Mouse (Mus musculus): Measurements from ENCODE around the gene Cst12.

DNA sequence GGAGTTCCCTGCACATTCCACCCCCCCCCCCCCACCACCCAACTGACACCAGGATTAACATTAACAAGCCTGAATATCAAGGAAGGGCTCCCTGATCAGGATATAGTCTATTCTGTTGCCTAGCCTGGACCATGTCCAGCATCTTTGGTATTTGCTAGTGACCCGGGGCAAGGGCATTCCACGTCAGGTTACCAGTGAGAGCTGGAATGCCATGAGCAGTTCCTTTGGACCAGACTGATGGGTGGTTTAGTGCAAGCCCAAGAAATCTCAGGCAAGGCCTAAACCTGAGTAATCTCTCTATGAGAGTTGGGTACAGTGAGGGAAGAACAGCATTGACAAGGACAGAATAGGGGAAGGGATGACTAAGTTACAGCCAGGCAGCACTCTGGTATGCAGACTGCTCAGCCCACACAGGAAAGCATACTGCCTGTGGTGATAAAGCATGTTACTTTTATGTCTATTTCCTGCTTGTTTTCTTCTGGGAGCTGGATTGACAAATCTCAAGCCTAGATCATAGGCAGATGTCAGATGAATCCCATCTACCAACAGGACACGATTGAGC lies 45.2 kb upstream of the Cst12 start:
- TF ChIP-seq CTCF (conservative IDR thresholded peaks at IDR 0.05; ENCODE audit: low read length) (no peak), NANOG (IDR thresholded peaks at IDR 0.05; ENCODE audit: borderline replicate concordance, low read length) (no peak)
